Mouse (Mus musculus) left cerebral cortex, adult 2 months (tissue): ENCODE data around the gene Git1. TPM values are rescaled to one million over a fixed set of nuclear protein-coding genes. Genes with fewer than 3 reads are reported as not detected.
A peak's percentile ranks its signal among the peaks of the same experiment; 100 is the strongest.

ENCODE experiments used
- DNase-seq, 2 experiments: peaks; one replicate each; pipeline ENCODE4 v3.0.0; 2021 to 2022; ENCODE audit warnings: low spot score in 2 of 2, mixed read lengths in 1 of 2; ENCODE audit errors: extremely low spot score in 1 of 2
- H3K27ac ChIP-seq: fragments of 200-600 bp; 2 replicates; pipeline ENCODE4 v1.8.1; 2022
- H3K4me3 ChIP-seq: fragments of 200-600 bp; 2 replicates; pipeline ENCODE4 v1.8.1; 2022
- CTCF ChIP-seq: fragments of 200-600 bp; IDR thresholded peaks from 2 replicates; pipeline ENCODE4 v1.8.1; 2022; ENCODE audit warnings: antibody characterized with exemption, mild to moderate bottlenecking, moderate library complexity
- intact Hi-C: fragments of 180-260 bp; cut with DNase I; formaldehyde crosslinking; loops from one replicate; pipeline ENCODE4 v1.15.1; 2025
- total RNA-seq, 2 experiments: library from RNA; stranded (reverse); gene quantifications; 2 replicates each; pipeline ENCODE4 v1.2.3; 2021

Git1 gene
- total RNA-seq, 2 experiments from 2014 or later: 297 to 305 TPM

DNA sequence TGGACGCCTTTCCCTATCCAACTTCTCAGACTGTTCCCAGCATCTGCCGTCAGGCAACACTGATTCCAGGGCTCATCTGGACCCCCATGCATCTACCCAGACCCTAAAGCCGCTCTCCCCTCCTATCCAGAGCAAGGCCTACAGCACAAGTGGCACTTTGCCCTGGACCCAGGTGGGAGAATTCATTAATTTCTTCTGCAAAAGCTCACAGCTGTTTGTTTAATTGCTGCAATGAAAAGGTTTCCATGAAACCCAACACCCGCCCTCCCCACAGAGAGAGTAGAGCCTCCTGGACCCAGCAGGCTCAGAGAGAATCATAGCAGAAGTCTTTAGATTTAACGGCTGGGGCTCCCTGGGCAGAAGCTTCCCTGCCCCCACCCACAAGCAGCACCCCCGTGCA, 8.1 kb upstream of the Git1 start:
- intact Hi-C loops: no loop called here
- peak overlapping the region; percentile 14; the same call in 1 of the 2 replicates for H3K4me3 ChIP-seq
- no peak for TF ChIP-seq CTCF
- DNase-seq: no peak
- H3K27ac ChIP-seq: no peak overlapping the region

DNA sequence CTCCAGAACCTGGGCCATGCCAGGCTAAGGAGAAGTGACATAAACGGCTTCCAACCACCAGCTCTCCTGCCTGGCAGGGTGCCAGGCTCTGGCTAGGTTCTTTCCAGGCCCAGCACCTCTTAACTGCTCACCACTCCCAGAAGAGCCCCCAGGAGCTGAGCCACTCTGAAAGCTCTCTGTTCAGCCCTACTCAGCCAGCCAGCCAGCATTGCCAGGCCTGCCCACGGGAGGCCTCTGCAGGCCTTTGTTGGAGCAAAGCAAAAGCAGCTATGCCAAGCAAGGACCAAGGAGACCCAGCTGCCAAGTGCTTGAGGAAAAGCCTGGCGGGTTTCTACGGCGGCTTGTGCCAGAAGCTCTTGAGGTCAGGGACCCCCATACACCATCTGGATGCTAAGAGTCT, 6.6 kb upstream of the Git1 start:
- H3K4me3 ChIP-seq: peak overlapping the region; percentile 80
- no peak for DNase-seq
- peak overlapping the region; percentile 48 for H3K27ac ChIP-seq
- peak; percentile 31 for TF ChIP-seq CTCF
- intact Hi-C loops: no loop called here

DNA sequence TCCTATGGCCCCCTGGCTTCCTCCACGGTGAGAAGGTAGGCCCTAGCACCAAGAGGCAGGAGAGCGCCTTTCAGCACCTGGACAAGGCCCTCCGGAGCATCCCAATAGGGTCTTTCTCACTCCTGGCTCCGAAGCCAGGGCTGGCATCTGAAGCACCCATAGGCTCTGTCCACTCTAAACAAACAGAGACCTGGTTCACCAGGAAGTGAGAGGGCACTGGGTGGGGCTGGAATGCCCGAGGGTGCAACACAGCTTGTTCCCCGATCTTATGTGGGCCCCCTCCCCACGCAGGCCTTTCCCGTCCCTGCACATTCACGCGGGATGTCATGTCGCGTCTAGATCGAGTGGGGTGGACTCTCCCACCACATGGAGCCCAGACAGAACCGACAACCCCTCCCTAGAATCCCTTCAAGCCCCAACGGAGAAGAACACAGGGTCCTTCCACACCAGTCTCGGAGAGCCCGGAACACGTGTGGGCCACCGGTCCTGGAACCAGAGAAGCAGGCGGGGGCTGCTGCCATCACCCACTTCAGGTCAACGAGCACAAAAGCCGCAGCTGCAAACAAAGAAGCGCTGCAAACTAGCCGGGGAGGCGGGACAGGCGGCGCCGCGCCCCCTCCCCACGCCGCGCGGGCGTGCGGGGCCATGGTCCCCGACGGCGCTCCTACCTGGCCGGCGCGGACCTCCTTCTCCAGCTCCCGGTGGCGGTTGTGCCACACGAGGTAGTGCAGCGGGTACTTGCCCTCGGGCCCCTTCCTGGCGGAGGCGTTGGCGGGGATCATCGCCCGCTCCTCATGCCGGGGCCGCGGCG, 4.4 kb upstream of the Git1 start:
- intact Hi-C loops: no loop called here

DNA sequence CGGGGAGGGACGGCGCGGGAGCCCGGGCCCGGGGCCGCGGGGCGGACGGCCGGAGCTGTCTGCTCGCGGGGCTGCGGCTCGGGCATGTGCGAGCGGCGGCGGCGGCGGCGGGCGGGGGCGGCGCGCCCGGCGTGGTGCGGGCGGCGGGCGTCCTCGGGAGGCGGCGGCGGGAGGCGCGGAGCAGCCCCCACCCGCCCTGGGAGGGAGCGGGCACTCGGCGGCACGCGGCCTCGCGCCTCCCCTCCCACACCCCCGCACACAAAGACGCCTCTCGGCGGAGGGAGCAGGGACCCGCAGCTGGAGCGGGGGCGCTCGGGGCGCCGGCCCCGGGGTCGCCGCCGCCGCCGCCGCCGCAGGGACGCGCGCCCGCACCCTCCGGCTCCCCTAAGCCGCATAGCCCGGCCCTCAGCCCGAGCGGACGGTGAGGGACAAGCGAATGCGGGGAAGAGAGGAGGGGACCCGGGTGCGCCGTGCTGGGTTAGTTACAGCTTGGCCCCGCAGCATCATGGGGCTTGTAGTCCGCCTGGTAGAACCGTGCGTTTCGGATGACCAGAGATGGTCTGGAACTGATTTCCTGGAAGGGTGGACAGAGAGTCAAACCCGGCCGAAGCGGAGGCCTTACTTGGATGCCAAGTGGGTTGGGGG, 3.6 kb upstream of the Git1 start, which contains the start of gene Ankrd13b:
Gene Ankrd13b, minus strand, starts transcription at position 88 of the 645 bp plus-strand sequence.
- intact Hi-C loops: loop anchor here (2.0 to 10.0 kb wide), 3 partner anchors 118 to 495 kb away; partner anchors contain the start of genes Phf12 and Taok1
- peak; percentile 75 to 77 for DNase-seq
- peak within 1 kb of the TSS; percentile 98 for H3K27ac ChIP-seq
- no peak for TF ChIP-seq CTCF
- peak within 1 kb of the TSS; percentile 80 for H3K4me3 ChIP-seq

More for the DNA sequence above, 4.4 kb upstream of the Git1 start:
- no peak for DNase-seq
- no peak for TF ChIP-seq CTCF
- peak overlapping the region; percentile 80 for H3K4me3 ChIP-seq
- H3K27ac ChIP-seq: peak overlapping the region; percentile 92

DNA sequence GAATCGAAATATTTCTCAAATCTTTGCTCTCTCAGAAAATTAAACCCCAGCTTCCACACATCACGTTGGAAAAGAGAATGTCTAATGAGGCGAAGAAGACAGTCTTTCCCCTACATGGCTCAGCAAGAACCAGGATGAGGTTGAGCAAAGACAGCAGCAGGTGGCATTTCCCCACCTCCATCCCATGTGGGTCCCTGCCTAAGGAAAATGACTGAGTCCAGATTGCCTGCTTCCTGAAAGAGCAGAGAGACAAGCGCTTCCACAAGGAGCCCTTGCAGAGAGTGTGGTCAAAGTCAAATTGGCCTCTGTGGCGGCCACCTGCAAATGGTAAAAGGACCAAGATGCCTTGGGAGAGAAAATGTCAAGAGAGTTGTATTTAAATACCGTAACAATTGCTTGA, 2.9 kb upstream of the Git1 start:
- intact Hi-C loops: loop anchor here (2.0 to 10.0 kb wide), 3 partner anchors 117 to 494 kb away; partner anchors contain the start of genes Phf12 and Taok1
- peak overlapping the region; percentile 80 for H3K4me3 ChIP-seq
- DNase-seq: no peak
- no peak for TF ChIP-seq CTCF
- peak overlapping the region; percentile 98 for H3K27ac ChIP-seq

DNA sequence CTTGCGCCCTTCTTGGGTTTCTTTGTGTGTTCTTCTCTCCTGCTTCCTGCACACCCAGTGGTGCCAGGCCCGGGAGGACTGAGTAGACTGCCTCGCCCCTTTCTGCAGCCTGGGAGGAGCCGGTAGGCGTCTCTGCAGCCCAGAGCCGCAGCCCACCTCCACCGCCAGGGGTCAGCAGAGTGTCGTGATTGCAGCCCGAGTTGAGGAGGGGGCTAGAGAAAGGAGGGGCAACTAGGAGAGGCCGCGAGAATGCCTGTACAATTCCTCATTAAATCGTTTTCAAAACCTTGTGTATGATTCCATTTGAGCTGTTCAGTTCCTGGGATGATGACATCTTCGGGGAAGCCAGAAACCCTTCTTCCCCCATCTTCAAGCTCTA, 2.2 kb upstream of the Git1 start:
- H3K4me3 ChIP-seq: peak overlapping the region; percentile 80
- TF ChIP-seq CTCF: peak; percentile 95
- peak; percentile 86 to 89 for DNase-seq
- H3K27ac ChIP-seq: peak overlapping the region; percentile 98
- intact Hi-C loops: loop anchor here (1.0 to 10.0 kb wide), 4 partner anchors 10 to 494 kb away; partner anchors contain the start of genes Phf12 and Taok1

DNA sequence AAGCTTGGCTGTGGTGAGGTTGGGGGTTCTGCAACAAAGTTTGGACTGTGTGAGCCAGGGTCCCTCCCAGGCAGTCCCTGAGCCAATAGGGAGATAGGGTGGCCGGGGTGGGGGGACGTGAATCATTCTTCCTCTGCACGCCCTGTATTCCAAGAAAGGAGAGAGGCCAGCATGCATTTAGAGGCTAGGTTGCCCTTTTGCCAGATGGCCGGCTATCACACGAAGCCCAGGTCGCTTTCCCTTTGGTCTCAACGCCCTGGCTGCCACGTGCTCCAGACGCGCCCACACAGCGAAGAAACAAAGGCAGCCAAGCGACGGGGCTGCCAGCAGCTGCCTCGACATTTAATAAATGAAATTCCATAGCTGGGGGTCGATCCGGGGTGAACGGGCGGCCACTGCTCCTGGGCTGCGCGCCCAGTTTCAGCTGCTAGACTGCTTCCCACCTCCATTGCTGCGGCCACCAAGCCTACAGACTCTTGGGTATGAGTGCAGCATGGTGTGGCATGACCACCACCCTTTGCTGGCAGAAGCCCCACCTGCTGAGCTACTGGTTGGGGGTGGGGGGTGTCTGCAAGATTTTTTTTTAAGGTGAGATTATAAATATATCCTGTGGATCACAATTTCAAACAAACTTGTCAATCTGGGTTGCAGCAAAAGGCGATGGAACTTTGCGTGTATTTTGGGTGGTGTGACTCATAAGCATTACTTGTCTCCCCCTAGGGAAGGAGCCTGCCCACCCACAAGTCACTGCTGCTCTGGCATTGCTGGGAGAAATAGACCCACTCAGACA, 1.7 kb upstream of the Git1 start:
- no peak for TF ChIP-seq CTCF
- peak overlapping the region; percentile 80 for H3K4me3 ChIP-seq
- intact Hi-C loops: loop anchor here (1.0 to 10.0 kb wide), 4 partner anchors 10 to 493 kb away; partner anchors contain the start of genes Phf12 and Taok1
- peak; percentile 61 for DNase-seq
- H3K27ac ChIP-seq: peak overlapping the region; percentile 98

DNA sequence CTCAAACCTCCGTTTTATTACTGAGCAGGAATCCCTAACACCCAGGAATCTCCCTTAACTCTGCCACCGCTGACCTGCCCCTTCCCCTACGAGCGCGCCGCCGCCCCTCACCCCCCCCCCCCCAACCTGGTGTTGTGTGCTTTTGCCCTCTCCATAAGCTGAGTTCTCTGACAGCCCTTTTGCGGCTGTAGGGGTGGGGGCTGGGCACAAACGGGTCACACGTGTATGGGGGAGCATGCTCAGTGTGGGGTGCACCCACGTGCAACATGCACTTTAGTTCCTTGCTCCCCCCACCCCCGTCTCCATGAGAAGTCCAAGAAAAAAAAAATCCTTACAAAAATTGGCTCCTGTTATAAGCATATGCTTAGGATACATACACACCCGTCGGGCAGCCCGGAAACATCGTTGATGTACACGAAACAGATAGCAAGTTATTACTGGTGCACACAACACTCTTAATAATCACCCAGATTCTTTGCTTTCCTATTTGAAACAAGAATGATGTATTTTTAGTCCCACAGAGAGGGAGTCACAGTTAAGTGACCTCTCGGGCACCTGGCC, 971 bp upstream of the Git1 start:
- no peak for DNase-seq
- intact Hi-C loops: loop anchor here (5.0 to 10.0 kb wide), 2 partner anchors 115 to 492 kb away; partner anchors contain the start of genes Phf12 and Taok1
- no peak for TF ChIP-seq CTCF

DNA sequence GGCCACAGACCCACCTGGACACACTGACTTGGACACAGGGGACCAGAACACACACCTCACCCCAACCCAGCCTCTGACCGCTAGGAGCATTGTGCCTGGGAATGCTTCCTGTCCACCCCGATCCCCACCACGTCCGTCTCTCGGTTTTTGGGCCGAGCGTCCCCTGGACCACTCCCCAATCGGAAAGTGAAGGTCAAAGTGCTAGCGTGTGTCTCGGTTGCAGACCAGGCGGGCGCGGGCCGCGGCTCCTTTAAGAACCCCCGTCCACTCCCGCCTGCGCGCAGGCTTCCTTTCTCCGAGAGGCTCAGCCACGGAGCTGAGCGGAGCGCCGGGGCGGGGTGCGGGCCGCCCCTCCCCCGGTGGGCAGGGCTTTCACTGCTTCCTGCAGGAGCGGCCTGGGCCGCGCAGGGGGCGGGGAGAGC, 440 bp upstream of the Git1 start:
- DNase-seq: peak; percentile 94 to 95
- intact Hi-C loops: loop anchor here (5.0 to 10.0 kb wide), 2 partner anchors 114 to 492 kb away; partner anchors contain the start of genes Phf12 and Taok1
- H3K27ac ChIP-seq: peak overlapping the region; percentile 98
- peak overlapping the region; percentile 80 for H3K4me3 ChIP-seq
- TF ChIP-seq CTCF: no peak; the same call in 1 of the 2 replicates

More for the DNA sequence above, 971 bp upstream of the Git1 start:
- Histone ChIP-seq H3K4me3 (peak overlapping the region; percentile 80), H3K27ac (peak overlapping the region; percentile 98)

DNA sequence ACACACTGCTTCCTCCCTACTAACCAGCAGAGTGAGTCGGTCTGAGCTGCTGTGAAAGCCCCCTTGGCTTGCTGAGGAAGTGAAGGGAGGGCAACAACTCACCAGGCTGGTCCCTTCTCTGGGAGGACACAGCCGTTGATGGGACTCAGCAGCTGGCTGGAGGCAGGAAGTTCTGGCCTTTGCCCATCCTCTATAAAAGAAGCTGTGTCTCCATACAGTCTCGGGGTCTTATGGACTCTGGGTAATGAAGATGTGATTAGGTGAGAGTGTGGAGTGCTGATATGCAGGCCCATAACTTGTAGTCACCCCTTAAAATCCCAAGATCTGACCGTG, 948 bp downstream of the Git1 start:
- TF ChIP-seq CTCF: no peak
- intact Hi-C loops: loop anchor here (5.0 to 10.0 kb wide), 2 partner anchors 113 to 490 kb away; partner anchors contain the start of genes Phf12 and Taok1
- Histone ChIP-seq H3K4me3 (peak overlapping the region; percentile 80), H3K27ac (peak overlapping the region; percentile 93)
- DNase-seq: no peak

DNA sequence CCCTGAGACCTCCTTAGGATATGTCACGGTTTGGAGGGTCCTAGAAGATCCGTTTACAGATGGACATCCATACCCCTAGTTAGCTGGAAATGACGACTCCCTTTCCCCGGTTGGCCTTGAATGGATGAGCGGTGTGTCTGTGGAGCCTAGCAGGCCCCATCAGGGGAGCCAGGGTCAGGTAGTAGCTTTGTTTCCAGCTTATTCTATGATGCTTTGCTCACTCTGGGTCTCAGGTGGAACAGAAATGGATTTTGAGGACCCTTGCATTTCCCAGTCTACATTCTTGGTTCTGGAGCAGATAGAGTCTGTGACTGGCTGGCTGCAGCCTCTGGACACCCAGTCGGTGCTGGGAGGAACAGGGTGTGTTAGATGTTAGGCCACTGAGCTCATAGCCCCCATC, 1.4 kb downstream of the Git1 start:
- no peak for TF ChIP-seq CTCF
- intact Hi-C loops: loop anchor here (5.0 to 10.0 kb wide), 2 partner anchors 113 to 490 kb away; partner anchors contain the start of genes Phf12 and Taok1
- Histone ChIP-seq H3K27ac (peak overlapping the region; percentile 93), H3K4me3 (peak overlapping the region; percentile 80)
- no peak for DNase-seq
